Mouse (Mus musculus) spleen, embryonic (tissue): ENCODE measurements at regions not wholly inside any gene's neighbourhood (a gene's known extent, or its start where the extent isn't known, plus 50 kb on each side); places are given as distances from the start of the nearest gene placed in this dataset.

ENCODE experiments used
- CTCF ChIA-PET: fragments of 350-600 bp; sonication (Branson Sonifier 250); formaldehyde crosslinking; loops from one replicate; lab custom pipeline; 2022; lab: Charles Lee

DNA sequence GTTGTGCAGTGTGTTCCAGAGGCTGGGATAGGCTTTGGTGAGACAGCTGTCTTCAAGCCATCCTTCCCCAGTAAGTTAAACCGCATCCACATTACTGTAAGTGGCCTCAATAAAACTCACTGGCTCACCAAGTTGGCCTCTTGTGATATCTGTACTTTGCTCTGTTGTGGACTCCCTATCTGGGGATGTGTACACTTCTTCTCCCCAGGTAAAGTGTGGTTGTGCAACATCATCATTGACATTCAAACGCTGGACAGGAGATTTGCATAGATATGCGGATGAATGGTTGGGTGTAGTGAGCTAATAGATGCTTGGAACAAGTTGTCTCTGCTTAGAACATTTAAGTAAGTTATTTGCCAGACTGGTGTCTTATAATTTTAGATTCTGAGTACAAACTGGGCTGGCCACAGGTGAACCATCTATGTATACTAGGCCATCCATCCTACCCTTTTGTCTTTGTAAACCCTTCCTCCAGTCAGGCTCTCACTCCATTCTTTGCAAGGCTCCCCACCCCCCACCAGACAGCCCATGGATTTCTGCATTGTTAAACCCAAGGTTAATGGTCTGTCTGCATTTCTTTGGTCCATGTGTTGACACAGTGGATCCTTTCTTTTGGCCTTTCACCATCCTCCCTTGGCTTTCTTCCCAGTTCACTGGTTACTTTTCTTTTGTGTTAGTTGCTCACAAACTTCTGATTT, 303.0 kb downstream of the Plpp3 start:
- CTCF ChIA-PET, result no interaction called here

DNA sequence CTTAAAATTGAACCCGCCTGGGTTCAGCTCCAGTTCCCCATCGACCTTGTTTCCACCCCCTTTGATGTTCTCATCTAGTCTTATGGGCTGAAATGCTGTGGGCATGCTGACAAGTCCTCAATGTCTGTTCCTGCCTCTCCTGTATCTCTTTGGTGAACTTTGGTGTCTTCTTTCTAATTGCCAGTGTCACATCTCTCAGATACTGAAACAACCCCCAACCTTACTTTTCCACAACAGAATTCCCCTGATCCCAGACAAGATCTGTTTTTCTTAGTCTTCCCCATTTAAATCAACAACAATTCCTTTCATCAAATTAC, 303.5 kb downstream of the Plpp3 start:
- CTCF ChIA-PET, result no interaction called here

DNA sequence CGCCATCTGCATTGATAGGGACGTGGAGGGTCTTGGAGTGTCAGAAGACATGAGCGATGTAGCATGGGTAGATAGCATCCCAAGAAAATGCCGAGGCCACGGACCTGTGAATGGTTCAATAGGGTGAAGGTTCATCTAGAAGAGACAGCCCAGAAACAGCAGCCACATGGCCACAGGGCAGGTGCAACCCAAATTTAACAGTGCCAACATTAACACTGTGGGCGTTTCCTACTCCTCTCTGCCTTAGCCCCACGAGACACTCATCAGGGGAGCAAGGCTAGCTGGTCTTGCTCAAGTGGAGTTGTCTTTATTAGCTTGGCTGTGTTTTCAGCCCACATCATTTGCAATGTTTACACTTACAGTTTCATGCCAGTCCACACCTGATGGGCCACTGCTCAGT, 310.7 kb downstream of the Plpp3 start:
- CTCF ChIA-PET, result interaction anchor here (0.5 kb wide), 1 partner anchor 763 kb away, joined by 3 read pairs; no protein-coding TSS in a partner anchor

DNA sequence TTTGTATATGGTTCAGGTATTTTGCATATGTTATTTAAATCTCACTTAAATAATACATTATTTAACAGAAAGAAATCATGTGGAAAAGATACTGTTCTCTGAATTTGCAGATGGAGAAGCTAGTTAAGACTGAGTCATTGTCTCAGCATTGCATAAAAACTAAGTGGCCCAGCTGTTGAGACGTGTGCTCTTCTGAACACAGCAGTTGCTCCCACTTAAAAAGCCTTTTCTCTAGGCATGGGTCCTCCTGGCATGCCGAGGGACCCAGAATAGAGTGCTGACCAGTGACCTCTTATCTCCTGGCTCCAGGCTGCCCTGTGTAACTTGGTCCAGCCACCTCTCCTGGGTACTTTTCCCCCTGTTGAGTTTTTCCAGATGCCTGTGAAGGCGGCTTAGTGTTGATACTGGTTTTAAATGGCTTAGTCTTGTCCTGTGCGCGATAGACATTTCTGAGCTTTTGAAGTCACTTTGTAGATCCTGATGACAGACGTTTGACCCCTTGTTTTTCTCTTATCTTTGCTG, 312.2 kb downstream of the Plpp3 start:
- CTCF ChIA-PET, result no interaction called here

DNA sequence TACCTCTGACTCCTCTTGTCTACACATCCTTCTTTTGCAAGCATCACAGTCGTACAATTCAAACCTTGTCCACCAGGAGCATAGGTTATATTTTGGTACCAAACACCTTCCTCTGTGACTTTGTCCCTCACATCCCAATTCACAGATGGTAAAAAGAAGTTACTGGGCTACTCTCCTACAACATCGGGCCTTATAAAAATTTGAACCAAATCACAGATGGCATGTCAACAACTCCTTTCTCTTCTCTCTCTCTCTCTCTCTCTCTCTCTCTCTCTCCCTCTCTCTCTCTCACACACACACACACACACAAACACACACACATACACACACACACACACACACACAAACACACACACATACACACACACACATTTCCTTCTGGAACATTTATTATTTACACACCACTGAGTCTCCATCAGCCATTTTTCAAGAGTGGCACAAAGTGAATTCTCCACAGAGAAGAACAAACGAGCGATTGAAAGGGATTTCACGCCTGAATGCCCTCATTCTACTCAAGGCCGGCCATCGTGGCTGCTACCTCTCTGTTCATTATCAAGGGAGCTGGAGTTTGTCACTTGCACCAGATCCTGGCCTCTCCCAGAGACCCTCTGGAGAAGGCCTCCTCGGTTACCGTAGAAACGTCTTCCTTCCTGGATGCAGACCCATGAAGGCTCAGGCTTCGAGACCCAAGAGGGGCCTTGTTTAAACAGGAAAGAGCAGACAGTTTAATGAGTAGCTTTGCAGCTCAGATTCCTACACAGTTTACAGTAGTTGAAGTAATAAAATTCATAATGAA, 314.7 kb upstream of the Gm12728 start:
- CTCF ChIA-PET, result interaction anchor here (0.7 kb wide), 1 partner anchor 30 kb away, joined by 3 read pairs; no protein-coding TSS in a partner anchor

DNA sequence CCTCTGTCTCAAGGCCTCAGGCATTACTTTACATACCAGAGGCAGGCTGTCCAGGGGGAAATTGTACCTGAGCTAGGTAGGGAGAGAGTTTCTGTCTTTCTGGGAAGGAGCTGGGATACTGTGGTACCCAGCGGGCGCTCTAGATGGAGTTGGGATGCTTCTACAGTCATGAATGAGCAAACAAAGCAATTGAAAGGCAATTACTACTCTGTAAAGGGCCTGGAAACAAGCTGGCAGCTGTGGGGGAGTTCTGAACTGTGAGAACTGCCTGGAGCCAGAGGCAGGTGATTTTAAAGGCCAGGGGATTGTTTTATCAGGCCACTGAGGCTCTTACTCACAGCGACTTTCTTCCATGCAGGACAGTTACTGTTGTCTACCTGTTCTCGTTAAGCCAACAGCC, 313.3 kb upstream of the Gm12728 start:
- CTCF ChIA-PET, result no interaction called here

DNA sequence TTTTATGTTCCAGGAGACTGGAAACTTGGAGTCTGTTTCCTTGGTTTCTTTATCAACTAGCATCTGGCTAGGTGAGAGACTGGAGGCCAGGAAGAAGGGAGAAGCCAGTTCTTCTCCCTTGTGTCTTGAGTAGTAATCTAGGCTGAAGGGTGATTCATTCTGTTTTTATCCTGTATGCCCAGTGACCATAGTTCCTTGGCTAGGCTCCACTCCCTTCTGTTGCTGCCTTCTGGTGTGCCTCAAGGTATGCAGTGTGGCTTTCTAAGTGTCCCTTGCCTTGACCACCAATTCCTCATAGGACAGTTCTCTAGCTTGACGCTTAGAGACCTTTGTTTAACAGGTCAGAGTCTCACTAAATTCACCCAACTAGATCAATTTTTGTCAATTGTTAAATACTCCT, 303.3 kb upstream of the Gm12728 start:
- CTCF ChIA-PET, result no interaction called here

DNA sequence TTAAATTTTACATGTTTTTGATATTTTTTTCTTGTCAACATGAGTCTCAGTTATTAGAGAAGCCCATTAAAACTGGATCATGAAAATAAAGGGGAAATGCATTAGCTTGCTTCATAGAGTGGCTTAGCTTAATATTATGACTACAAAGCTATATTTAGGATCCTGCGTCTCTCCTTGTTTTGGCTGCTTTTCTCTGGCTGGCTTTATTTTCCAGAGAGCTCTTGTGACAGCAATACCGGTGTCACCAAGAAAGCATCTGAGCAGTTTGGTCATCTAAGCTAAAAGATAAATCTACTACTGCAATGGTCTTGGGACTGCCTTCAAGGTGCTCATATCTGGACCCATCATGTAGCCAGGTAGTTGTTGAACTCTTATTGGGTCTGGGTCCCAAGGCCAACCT, 293.5 kb upstream of the Gm12728 start:
- CTCF ChIA-PET, result no interaction called here

DNA sequence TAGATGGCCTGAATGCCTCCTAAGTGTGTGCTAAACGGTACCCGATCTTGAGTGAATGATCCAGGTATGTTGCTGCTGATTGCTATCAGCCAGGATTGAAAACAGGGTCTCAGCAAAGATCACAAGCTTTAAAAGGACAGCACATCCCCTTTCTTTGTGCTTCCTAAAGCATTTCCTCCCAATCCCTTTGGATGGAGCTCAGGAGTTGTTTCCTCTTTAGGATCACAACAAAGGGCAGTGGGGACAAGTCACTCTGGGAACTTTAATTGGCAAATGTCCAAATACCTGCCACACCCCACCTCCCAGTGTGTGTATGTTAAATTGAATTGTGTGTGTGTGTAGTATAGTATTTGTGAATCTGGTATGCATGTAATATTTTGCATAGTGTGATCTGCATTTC, 283.5 kb upstream of the Gm12728 start:
- CTCF ChIA-PET, result no interaction called here

DNA sequence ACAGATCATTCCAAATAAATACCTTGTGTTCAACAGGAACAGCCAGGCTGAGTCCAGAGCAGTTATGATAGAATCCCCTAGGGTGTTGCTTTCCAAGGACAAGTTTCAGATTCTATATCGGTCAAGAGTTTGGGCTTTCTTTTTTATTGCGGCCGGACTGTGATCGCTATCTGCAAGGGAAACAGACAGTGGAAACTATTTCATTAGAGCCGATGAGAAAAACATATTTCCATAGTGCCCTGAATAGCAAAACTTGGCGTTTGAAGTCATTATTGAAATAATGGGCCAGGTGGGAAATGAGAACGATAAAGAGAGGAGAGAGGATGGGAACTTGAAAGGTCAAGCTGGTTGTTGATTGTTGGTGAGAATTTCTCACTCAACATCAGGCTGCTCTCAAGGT, 282.4 kb upstream of the Gm12728 start:
- CTCF ChIA-PET, result no interaction called here

DNA sequence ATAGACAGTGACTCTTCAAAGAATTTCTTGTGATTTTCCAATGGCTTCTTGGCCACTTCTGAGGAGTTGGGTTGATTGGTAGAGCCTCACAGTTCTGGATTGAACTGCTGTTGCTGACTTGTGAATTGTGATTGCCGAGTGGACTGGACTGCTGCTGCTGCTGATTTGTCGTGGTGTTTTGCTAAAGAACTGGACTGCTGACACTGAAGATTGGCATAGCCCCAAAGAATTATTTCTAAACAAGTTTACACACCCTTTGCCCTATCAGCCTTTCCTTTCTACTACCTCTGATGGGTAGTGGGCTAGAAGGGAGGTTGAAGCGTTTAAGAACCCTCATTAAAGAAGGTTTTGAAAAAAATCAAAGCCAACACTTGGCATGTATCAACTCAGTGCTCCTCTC, 280.6 kb upstream of the Gm12728 start:
- CTCF ChIA-PET, result no interaction called here

DNA sequence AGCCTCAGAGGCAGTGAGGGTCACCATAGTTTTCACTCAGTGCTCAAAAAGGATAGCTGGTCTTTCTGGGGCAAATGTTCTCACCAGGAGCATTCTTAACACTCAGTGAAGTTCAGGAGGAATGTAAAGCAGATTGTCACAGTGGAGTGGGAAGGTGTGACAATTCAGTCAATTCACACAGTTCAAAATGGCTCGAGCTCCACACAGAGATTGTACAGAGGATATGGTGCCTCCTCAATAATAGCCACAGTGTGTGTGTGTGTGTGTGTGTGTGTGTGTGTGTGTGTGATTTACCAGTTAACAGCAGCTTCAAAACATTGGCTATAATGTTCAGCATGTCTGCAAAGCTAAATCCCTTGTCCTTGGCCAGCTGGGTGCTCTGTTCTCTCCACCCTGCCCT, 279.3 kb upstream of the Gm12728 start:
- CTCF ChIA-PET, result no interaction called here

DNA sequence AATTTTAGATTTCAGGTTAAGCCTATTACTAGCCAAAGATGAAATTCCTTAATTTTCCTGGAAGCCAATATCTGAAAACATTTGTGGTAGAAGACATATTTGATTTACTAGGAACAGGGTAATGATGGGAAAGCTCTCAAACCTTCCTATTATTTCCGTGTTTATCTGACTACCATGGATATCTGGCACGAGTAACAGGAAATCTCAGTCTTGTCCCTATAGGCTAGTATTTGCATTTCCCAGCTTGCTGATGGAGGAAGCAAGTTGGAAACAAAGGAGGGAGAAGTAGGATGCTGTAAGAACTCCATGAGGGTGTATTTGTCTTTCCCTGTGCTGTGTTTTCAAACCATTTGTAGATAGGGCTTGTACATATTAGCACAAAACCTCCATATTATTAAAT, 264.5 kb upstream of the Gm12728 start:
- CTCF ChIA-PET, result no interaction called here

DNA sequence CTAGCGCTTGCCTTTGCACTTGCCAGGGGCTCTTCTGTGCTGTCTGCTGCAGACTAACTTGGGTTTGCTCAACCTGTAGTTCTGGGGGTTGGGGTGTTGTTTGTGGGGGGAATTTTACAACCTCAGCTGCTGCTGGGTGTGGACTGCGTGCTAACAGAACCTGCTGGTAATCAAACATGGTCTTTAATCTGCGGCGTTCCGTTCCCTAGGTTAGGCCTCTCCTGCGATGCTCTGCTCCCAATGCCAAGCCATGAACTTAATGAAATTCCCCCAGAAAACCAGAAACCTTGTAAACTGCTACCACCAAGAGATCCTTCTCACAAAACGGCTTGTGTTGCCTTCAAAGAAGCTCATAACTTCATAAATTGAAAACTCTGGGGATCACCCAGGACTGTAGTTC, 262.9 kb upstream of the Gm12728 start:
- CTCF ChIA-PET, result no interaction called here

DNA sequence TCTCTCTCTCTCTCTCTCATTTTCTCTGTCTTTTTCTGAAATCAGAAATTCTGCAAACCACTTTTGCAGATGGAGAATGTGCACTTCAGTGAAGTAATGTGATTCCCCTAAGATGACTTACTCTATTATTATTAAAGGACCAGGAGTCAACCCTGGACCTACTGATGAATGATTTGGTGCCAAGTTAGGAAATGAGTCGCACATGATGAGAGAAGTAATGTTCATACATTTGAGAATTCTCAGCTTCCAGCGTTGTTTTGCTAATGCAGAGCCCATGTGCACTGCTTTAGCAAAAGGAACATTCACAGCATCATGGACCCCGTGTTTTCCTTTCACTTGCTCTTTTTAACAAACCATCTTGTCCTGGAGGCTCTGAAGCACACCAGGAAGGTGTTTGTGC, 262.4 kb upstream of the Gm12728 start:
- CTCF ChIA-PET, result no interaction called here

DNA sequence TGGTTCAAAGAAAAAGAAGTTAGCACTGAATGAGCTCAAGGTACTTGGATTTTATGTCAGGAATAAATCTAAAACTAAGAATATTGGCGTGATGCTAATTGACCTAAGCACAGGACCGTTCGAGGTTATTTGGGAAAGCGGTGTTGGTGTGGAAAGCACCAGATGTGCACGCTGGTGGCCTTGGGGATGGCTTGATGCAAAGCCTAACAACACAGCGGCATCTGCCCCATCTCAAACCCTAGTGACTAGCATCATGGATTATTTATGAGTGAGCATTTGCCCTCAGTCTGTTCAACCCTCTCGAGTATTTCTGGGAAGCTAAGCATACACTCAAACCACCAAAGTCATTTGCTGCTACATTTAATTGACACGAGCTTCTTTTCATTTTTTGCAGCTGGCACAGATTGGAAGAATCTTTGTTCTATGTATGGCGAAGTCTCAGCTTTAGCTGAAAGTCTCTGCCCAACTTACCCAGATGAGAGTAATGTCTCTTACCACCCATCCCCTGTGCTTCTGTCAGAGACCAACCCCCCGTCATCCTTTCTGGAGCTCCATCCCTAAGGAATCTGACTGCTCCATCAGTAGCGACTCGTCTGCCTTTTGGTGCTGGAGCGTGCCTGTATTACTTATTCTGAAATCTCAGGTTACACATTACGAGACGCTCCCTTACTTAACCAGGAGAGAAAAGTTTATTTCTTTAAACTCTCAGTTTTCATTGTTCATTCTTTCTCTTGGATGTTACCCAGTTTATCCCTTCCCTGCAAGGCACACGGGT, 257.8 kb upstream of the Gm12728 start:
- CTCF ChIA-PET, result interaction anchor here (0.5 kb wide), 1 partner anchor 1596 kb away, joined by 8 read pairs; no protein-coding TSS in a partner anchor

DNA sequence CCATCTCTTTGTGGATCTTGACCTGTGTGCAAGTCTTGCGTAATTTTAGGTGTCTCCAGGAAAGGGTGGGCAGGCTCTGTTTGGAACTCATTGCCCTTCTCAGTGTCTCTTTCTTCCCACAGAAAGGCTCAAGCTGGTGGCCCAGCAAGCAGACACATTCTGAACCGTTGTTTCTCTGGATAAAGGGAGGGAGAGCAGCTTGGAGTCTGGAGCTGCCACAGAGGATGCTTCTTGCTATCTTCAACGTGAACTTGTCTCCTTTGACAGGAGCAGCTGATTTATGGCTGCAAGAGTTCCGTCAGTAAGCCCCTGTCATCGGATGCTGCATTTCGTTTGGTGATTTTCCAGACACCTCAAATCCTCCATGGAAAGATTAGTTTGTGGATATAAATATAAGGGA, 254.2 kb upstream of the Gm12728 start:
- CTCF ChIA-PET, result no interaction called here

DNA sequence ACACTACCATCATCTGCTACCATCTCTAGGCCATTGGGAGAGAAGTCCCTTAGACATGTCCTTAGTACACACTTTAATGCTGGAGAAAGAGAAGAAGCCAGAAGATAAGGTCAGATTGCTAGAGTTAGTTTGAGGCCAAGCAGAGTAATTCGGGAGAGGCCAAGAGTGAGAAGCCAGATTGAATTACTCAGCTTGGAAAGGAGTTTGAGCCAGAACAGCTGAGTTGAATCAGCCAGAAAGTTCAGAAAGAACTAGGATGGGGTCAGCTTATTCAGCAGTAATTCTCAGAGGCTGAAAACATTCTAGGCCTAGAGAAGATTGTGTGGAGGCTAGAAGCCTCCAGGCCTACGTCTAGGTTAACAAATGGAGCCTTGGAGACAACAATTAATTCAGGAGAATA, 244.2 kb upstream of the Gm12728 start:
- CTCF ChIA-PET, result no interaction called here

DNA sequence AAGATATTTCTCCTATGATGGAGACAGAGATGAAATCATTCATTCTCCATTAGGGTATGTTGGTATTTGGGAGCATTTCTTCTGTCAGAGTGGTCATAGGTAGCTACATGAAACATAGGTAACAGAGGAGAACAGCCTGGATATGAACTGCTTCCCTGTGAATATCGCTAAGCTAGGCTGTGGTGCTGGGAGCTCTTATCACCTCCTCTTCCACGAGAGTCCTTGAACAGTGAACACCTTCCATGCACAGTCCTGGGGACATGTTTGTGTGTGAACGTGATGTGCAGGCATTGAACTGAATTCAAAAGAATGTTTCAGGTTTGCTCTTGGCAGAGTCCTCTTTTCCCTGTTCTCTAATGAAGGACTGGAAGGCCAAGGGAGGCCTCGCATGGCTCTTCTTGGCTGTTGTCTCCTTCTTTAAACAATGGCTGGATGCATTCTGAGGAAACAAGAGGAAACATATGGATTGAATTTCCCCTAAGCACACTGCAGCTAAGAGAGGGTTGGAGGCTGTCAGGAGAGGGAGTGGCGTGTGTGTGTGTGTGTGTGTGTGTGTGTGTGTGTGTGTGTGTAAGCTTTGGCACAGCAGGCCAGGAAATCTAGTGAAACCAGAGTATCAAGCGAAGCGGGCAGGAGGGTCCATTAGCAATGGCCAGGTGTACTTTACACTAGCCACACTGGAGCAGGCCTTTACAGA, 239.8 kb upstream of the Gm12728 start:
- CTCF ChIA-PET, result no interaction called here

DNA sequence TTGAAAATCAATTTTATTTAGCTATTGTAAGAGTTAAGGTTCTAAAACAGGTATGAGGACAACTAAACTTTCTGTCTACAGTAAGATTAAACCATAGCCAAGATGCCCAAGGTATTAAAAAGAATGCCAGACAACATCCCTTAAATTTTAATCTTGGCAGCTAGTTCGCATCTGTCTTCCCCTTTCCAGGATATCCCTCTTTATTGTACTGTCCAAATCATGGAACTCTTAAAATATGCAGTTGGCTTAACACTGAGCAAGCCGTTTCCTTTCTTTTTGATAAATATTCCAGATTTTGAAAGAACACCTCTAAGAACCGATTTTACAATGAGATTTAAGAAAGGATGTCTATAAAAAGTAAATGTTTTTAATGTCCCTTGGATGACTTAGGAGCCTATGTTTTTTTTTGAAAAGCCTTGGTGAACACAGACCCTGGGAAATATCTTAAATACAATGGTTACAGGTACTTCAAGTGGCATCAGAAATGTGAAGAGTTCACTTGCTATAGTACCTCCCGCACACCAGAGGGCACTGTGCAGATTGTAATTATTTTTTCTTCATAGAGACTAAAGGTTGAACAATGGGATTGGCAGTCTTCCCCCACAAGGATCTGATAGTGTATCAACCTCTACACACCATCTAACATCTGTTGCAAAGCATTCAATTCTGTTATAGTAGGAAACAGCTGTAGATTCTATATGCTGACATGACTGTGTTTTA, 237.5 kb upstream of the Gm12728 start:
- CTCF ChIA-PET, result no interaction called here

DNA sequence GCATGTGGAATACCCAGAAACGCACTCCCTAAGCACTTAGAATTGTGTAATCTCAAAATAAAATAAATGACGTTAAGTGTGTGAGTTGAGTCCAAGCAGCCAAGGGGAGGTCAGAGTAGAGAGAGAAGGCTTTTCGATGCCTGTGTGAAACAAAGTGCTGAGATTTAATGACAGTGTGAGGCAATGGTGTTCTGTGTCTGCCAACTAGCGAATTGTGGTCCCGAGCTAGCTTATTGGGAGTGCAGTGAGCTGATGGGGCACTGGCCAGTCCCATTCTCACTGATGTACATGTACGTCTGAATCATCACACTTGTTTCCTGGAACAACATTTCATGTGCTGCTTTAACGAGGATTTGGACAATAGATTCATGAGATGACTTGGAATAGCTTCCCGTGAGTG, 234.7 kb upstream of the Gm12728 start:
- CTCF ChIA-PET, result no interaction called here
